Mouse (Mus musculus): ENCODE data around the gene Uck2.

The Uck2 gene

GRCm38 (mm10) chr1:167285320-167285355 lies at the start of gene Uck2:
Gene Uck2, minus strand, starts transcription at chr1:167285320.
- DNase-seq (ENCODE audit: extremely low spot score, low read depth, low spot score): no peak

- no peak for DNase-seq (ENCODE audit: extremely low spot score, low read depth, low spot score)
Measured at GRCm38 (mm10) chr1:167331106-167331505, 46.0 kb upstream of the Uck2 start.

GRCm38 (mm10) chr1:167328776-167329175 lies 43.7 kb upstream of the Uck2 start:
- DNase-seq (ENCODE audit: extremely low spot score, low read depth, low spot score): no peak

- no peak for DNase-seq (ENCODE audit: extremely low spot score, low read depth, low spot score)
Measured at GRCm38 (mm10) chr1:167321691-167322090, 36.6 kb upstream of the Uck2 start.

- no peak for DNase-seq (ENCODE audit: extremely low spot score, low read depth, low spot score)
Measured at GRCm38 (mm10) chr1:167313220-167313619, 28.1 kb upstream of the Uck2 start.

GRCm38 (mm10) chr1:167312367-167312766 lies 27.2 kb upstream of the Uck2 start:
- no peak for DNase-seq (ENCODE audit: extremely low spot score, low read depth, low spot score)

- DNase-seq (ENCODE audit: extremely low spot score, low read depth, low spot score): peak; percentile 70
Measured at GRCm38 (mm10) chr1:167308261-167309054, 23.3 kb upstream of the Uck2 start, which contains the start of gene Tmco1. Gene Tmco1, plus strand, starts transcription at chr1:167308378.

GRCm38 (mm10) chr1:167307674-167308073 lies 22.6 kb upstream of the Uck2 start:
- DNase-seq (ENCODE audit: extremely low spot score, low read depth, low spot score): no peak

- no peak for DNase-seq (ENCODE audit: extremely low spot score, low read depth, low spot score)
Measured at GRCm38 (mm10) chr1:167306451-167307240, 21.5 kb upstream of the Uck2 start.

GRCm38 (mm10) chr1:167305501-167306137 lies 20.5 kb upstream of the Uck2 start:
- DNase-seq (ENCODE audit: extremely low spot score, low read depth, low spot score): no peak

- no peak for DNase-seq (ENCODE audit: extremely low spot score, low read depth, low spot score)
Measured at GRCm38 (mm10) chr1:167300122-167300521, 15.0 kb upstream of the Uck2 start.

- no peak for DNase-seq (ENCODE audit: extremely low spot score, low read depth, low spot score)
Measured at GRCm38 (mm10) chr1:167295679-167296402, 10.7 kb upstream of the Uck2 start.

- no peak for DNase-seq (ENCODE audit: extremely low spot score, low read depth, low spot score)
Measured at GRCm38 (mm10) chr1:167292447-167292846, 7.3 kb upstream of the Uck2 start.

- DNase-seq (ENCODE audit: extremely low spot score, low read depth, low spot score): no peak
Measured at GRCm38 (mm10) chr1:167291610-167292009, 6.5 kb upstream of the Uck2 start.

GRCm38 (mm10) chr1:167290263-167290592 lies 5.1 kb upstream of the Uck2 start:
- no peak for DNase-seq (ENCODE audit: extremely low spot score, low read depth, low spot score)

- no peak for DNase-seq (ENCODE audit: extremely low spot score, low read depth, low spot score)
Measured at GRCm38 (mm10) chr1:167289567-167290262, 4.6 kb upstream of the Uck2 start.

- DNase-seq (ENCODE audit: extremely low spot score, low read depth, low spot score): no peak
Measured at GRCm38 (mm10) chr1:167288665-167289538, 3.8 kb upstream of the Uck2 start.

- DNase-seq (ENCODE audit: extremely low spot score, low read depth, low spot score): no peak
Measured at GRCm38 (mm10) chr1:167287156-167287555, 2.0 kb upstream of the Uck2 start.

- DNase-seq (ENCODE audit: extremely low spot score, low read depth, low spot score): no peak
Measured at GRCm38 (mm10) chr1:167285356-167285755, 236 bp upstream of the Uck2 start.

GRCm38 (mm10) chr1:167284837-167285319 lies 242 bp downstream of the Uck2 start:
- no peak for DNase-seq (ENCODE audit: extremely low spot score, low read depth, low spot score)
